Mouse (Mus musculus) embryonic facial prominence, embryonic 12.5 days (tissue): ENCODE measurements around the gene Ky. TPM values are rescaled to one million over a fixed set of nuclear protein-coding genes. Genes with fewer than 3 reads are reported as not detected.

Experiments used
- ATAC-seq: fragments of 200-750 bp; cut with Nextera tagmentation; 2 replicates; pipeline ENCODE4 v1.8.0; 2017; ENCODE audit not compliant: insufficient number of reproducible peaks, insufficient read depth, low FRiP score, low TSS enrichment
- H3K27ac ChIP-seq: fragments of 300-500 bp; sonication (generic); 2 replicates; pipeline ENCODE4 v1.5.1; 2016; ENCODE audit warnings: mild to moderate bottlenecking
- H3K27me3 ChIP-seq: fragments of 300-500 bp; sonication (generic); 2 replicates; pipeline ENCODE4 v1.6.1; 2016; ENCODE audit warnings: mild to moderate bottlenecking, moderate library complexity
- H3K36me3 ChIP-seq: fragments of 300-500 bp; sonication (generic); 2 replicates; pipeline ENCODE4 v1.6.1; 2016; ENCODE audit warnings: mild to moderate bottlenecking
- H3K4me1 ChIP-seq: fragments of 300-500 bp; sonication (generic); 2 replicates; pipeline ENCODE4 v1.6.1; 2016
- H3K4me2 ChIP-seq: fragments of 300-500 bp; sonication (generic); replicated peaks from 2 replicates; pipeline ENCODE4 v1.6.1; 2016; ENCODE audit warnings: mild to moderate bottlenecking, moderate library complexity
- H3K4me3 ChIP-seq: fragments of 300-500 bp; sonication (generic); 2 replicates; pipeline ENCODE4 v1.5.1; 2016; ENCODE audit warnings: mild to moderate bottlenecking
- H3K9ac ChIP-seq: fragments of 300-500 bp; sonication (generic); 2 replicates; pipeline ENCODE4 v1.6.1; 2016; ENCODE audit warnings: mild to moderate bottlenecking, moderate library complexity
- H3K9me3 ChIP-seq: fragments of 300-500 bp; sonication (generic); 2 replicates; pipeline ENCODE4 v1.6.1; 2016; ENCODE audit warnings: mild to moderate bottlenecking, moderate library complexity
- WGBS: fragments of 180-500 bp; shearing (Covaris S2); methylation state at CpG from one replicate; pipeline ENCODE4 v1.1.7; 2016; 5-methylcytosine and 5-hydroxymethylcytosine counted together
- polyA plus RNA-seq: library from polyadenylated mRNA; unstranded; fragments of >200 nt; fragmentation: Nextera tagmentation; extraction: Ambion mirVana; gene quantifications from 2 replicates; pipeline ENCODE4 v1.2.1, GENCODE M21; 2016

The Ky gene
- polyA plus RNA-seq, 1 experiment from 2014 or later, result 0.12 TPM

DNA sequence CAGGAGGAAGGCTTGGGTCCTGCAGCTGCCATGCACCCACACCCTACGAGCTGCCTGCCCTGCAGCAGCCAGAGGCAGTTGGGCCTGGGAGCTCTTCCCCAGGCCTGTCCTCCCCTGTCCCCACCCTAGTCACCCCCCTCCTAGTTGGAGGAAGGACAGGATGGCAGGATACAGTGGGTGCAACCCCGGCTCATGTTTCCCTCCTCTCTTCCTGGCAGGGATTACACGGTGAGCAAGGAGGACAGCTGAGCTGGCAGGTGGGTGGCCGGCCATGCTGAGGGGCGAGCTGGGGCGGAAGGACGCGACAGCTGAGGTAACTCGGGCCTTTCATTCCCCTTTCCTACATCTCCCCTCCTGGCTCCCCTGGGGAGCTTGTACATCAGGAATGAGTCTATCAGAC is 11.1 kb upstream of the Ky start:
- Histone ChIP-seq H3K27ac (no peak overlapping the region), H3K27me3 (0 out of 2 replicates have a peak, but pooled peaks cover 3% of the 10 kb centered on the region), H3K4me2 (no peak overlapping the region), H3K9me3 (no peaks in the 10 kb centered on the region), H3K36me3 (no peaks in the 10 kb centered on the region), H3K4me3 (no peak overlapping the region), H3K9ac (no peak overlapping the region), H3K4me1 (no peaks in the 10 kb centered on the region)
- WGBS, result 61% methylated on average over 9 of the region's 9 CpGs
- no peak for ATAC-seq

DNA sequence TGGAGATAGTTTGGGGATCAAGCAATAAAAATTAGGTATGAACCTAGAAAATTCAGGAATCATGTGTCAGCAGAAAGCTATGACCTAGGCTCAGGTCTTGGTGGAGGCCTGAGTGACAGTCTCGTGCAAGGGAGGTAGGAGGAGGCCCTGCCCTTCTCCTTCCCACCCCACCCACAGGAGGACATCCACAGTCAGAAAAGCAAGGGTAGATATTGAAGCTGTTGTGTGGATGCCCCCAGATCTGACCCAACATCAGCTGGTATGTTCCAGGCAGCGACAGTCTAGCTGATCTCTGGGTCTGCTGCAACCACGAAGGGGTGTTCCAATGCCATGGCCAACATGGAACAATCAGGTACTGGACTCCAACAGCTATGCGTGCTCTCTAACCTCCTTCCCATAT is 10.3 kb upstream of the Ky start:
- no peak overlapping the region for H3K4me2 ChIP-seq
- H3K27ac ChIP-seq, result no peak overlapping the region
- no peak overlapping the region for H3K4me3 ChIP-seq
- no peak overlapping the region for H3K9ac ChIP-seq
- ATAC-seq, result no peak
- no peaks in the 10 kb centered on the region for H3K4me1 ChIP-seq
- H3K9me3 ChIP-seq, result no peaks in the 10 kb centered on the region
- H3K36me3 ChIP-seq, result no peaks in the 10 kb centered on the region
- H3K27me3 ChIP-seq, result 0 out of 2 replicates have a peak, but pooled peaks cover 3% of the 10 kb centered on the region
- WGBS, result 86% methylated on average over 4 of the region's 4 CpGs

- H3K4me3 ChIP-seq, result no peak overlapping the region
- no peak overlapping the region for H3K4me2 ChIP-seq
- no peaks in the 10 kb centered on the region for H3K36me3 ChIP-seq
- H3K27ac ChIP-seq, result no peak overlapping the region
- no peak overlapping the region for H3K9ac ChIP-seq
- H3K9me3 ChIP-seq, result no peaks in the 10 kb centered on the region
- no peak for ATAC-seq
- peaks cover 8% of the 10 kb centered on the region; the same call in 1 of the 2 replicates for H3K27me3 ChIP-seq
- 85% methylated on average over 3 of the region's 3 CpGs for WGBS
- no peaks in the 10 kb centered on the region for H3K4me1 ChIP-seq
Measured at GRCm38 (mm10) chr9:102496481-102497041, 9.0 kb upstream of the Ky start.

- WGBS, result 92% methylated on average over 9 of the region's 9 CpGs
- Histone ChIP-seq H3K9ac (no peak overlapping the region), H3K9me3 (no peaks in the 10 kb centered on the region), H3K4me1 (no peaks in the 10 kb centered on the region), H3K4me3 (no peak overlapping the region), H3K4me2 (no peak overlapping the region), H3K36me3 (no peaks in the 10 kb centered on the region), H3K27ac (no peak overlapping the region), H3K27me3 (peaks cover 8% of the 10 kb centered on the region; the same call in 1 of the 2 replicates)
- ATAC-seq, result no peak
Measured at GRCm38 (mm10) chr9:102497089-102497690, 8.4 kb upstream of the Ky start.

DNA sequence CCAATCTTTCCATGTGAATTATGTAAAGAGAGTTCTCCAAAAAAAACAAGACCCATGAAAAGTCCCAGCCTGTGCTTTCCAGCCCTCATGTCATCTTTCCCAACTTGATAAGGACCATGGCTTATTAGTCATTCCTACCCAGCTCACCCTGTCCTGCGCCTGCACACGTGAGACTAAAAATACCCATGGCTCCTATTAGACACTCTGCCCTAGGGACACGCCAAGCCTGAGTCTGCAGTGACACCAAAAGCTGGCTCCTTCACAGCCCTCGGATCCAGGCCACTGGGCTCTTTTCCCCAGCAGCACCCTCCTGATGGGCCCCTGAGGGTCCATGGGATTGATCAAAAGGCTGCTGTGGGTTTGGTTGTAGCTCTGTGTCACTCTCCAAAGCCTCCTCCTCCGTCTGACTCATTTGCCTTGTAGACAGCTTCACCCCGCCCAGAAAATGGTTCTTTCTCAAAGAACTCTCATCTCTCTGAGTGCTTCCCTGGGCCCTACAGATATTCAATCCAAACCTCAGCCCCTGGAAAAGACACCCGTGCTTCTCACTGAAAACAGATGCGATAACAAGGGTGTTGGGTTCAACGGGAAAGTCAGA is 7.6 kb upstream of the Ky start:
- H3K27ac ChIP-seq, result no peak overlapping the region
- no peak overlapping the region for H3K4me3 ChIP-seq
- no peak for ATAC-seq

GRCm38 (mm10) chr9:102498701-102499100 is 6.8 kb upstream of the Ky start:
- Histone ChIP-seq H3K4me1 (no peaks in the 10 kb centered on the region), H3K27me3 (peaks cover 9% of the 10 kb centered on the region), H3K27ac (no peak overlapping the region), H3K4me2 (no peak overlapping the region), H3K4me3 (no peak overlapping the region), H3K9me3 (no peaks in the 10 kb centered on the region), H3K36me3 (no peaks in the 10 kb centered on the region), H3K9ac (no peak overlapping the region)
- WGBS, result 93% methylated on average over 6 of the region's 6 CpGs
- ATAC-seq, result no peak

More for the DNA sequence above, 7.6 kb upstream of the Ky start:
- Histone ChIP-seq H3K9ac (no peak overlapping the region), H3K4me2 (no peak overlapping the region), H3K27me3 (peaks cover 4% of the 10 kb centered on the region; the same call in 1 of the 2 replicates), H3K9me3 (no peaks in the 10 kb centered on the region), H3K36me3 (no peaks in the 10 kb centered on the region), H3K4me1 (no peaks in the 10 kb centered on the region)
- 82% methylated on average over 9 of the region's 9 CpGs for WGBS

GRCm38 (mm10) chr9:102499266-102499665 is 6.3 kb upstream of the Ky start:
- no peak overlapping the region for H3K4me2 ChIP-seq
- WGBS, result 84% methylated on average over 4 of the region's 4 CpGs
- H3K9ac ChIP-seq, result no peak overlapping the region
- no peak overlapping the region for H3K4me3 ChIP-seq
- H3K9me3 ChIP-seq, result no peaks in the 10 kb centered on the region
- no peak for ATAC-seq
- no peaks in the 10 kb centered on the region for H3K36me3 ChIP-seq
- H3K4me1 ChIP-seq, result no peaks in the 10 kb centered on the region
- H3K27ac ChIP-seq, result no peak overlapping the region
- peaks cover 15% of the 10 kb centered on the region for H3K27me3 ChIP-seq

DNA sequence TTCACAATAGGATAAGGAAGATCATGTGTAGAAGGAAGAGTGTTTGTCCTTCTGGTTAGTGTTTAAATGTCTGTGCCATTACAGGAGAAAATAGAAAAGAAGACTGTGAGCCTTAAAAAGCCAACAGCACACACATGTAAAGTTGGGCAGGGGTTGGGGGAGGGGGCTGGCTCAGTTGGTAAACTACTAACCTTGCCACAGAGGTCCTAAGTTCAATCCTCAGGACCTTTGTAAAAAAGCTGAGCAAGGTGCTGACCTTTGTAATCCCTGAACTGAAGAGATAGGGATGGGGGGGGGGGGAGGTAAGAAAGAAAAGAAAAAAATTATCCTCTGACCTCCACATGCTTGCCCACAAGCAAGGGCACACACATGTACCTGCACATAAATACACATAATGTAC is 5.8 kb upstream of the Ky start:
- peaks cover 17% of the 10 kb centered on the region for H3K27me3 ChIP-seq
- no peak for ATAC-seq
- H3K36me3 ChIP-seq, result no peaks in the 10 kb centered on the region
- H3K9me3 ChIP-seq, result no peaks in the 10 kb centered on the region
- no peak overlapping the region for H3K9ac ChIP-seq
- no peak overlapping the region for H3K4me2 ChIP-seq
- H3K4me3 ChIP-seq, result no peak overlapping the region
- H3K27ac ChIP-seq, result no peak overlapping the region
- no peaks in the 10 kb centered on the region for H3K4me1 ChIP-seq

- WGBS, result 69% methylated on average over 4 of the region's 4 CpGs
- H3K27me3 ChIP-seq, result peaks cover 31% of the 10 kb centered on the region
- no peaks in the 10 kb centered on the region for H3K9me3 ChIP-seq
- no peak overlapping the region for H3K9ac ChIP-seq
- no peak for ATAC-seq
- H3K36me3 ChIP-seq, result no peaks in the 10 kb centered on the region
- H3K4me2 ChIP-seq, result no peak overlapping the region
- H3K4me1 ChIP-seq, result no peaks in the 10 kb centered on the region
- no peak overlapping the region for H3K4me3 ChIP-seq
- no peak overlapping the region for H3K27ac ChIP-seq
Measured at GRCm38 (mm10) chr9:102501113-102501512, 4.4 kb upstream of the Ky start.

- H3K9me3 ChIP-seq, result no peaks in the 10 kb centered on the region
- H3K27me3 ChIP-seq, result peaks cover 41% of the 10 kb centered on the region
- no peak overlapping the region for H3K9ac ChIP-seq
- WGBS, result 91% methylated on average over 11 of the region's 11 CpGs
- no peak overlapping the region for H3K4me2 ChIP-seq
- H3K4me3 ChIP-seq, result no peak overlapping the region
- H3K36me3 ChIP-seq, result no peaks in the 10 kb centered on the region
- no peak overlapping the region for H3K27ac ChIP-seq
- H3K4me1 ChIP-seq, result no peaks in the 10 kb centered on the region
- no peak for ATAC-seq
Measured at GRCm38 (mm10) chr9:102502015-102502633, 3.4 kb upstream of the Ky start.

DNA sequence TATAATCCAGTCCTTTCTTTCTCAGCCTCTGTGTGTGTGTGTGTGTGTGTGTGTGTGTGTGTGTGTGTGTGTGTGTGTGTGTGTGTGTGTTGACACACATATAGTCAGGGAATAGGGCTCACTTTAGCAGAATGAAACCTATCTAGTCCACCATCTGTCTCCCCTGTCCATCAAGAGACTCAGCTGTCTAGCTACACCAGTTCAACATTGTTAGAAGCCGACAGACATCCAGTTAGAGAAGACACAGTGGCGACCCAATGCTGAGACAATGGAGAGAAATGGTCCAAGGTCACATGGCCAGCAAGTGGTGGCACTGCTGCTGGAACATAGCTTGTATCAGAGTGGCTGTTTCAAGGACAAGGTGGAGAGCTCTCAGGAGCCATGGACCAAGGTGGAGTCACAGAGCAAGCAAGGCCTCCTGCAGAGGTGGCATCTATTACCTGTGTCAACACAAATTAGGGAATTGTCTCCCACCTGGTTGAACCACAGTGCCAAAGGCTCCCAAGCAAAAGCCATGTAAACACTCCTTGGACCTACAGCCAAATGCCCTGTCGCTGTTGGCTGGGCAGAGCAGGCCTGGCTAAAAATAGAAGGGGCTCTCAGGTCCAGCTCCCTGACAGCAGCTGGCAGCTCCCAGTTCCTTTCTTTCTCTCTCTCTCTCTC is 703 bp upstream of the Ky start:
- Histone ChIP-seq H3K9ac (no peak overlapping the region), H3K4me3 (no peak overlapping the region), H3K27me3 (peaks cover 55% of the 10 kb centered on the region), H3K27ac (no peak overlapping the region), H3K36me3 (no peaks in the 10 kb centered on the region), H3K4me2 (no peak overlapping the region), H3K4me1 (no peaks in the 10 kb centered on the region), H3K9me3 (no peaks in the 10 kb centered on the region)
- 87% methylated on average over 3 of the region's 3 CpGs for WGBS
- ATAC-seq, result no peak
